Mouse (Mus musculus) intestine, postnatal 0 days (tissue): Measurements from ENCODE around the gene Nfatc3. TPM values are rescaled to one million over a fixed set of nuclear protein-coding genes. Genes with fewer than 3 reads are reported as not detected.

Source experiments
- ATAC-seq: fragments of 200-750 bp; cut with Nextera tagmentation; 2 replicates; pipeline ENCODE4 v1.8.0; 2017; ENCODE audit warnings: mild to moderate bottlenecking, moderate TSS enrichment, moderate library complexity
- H3K27ac ChIP-seq: fragments of 300-500 bp; sonication (generic); 2 replicates; pipeline ENCODE4 v1.5.1; 2014; ENCODE audit warnings: mild to moderate bottlenecking, low read depth, low read length, moderate library complexity
- H3K27me3 ChIP-seq: fragments of 300-500 bp; sonication (generic); replicated peaks from 2 replicates; pipeline ENCODE4 v1.6.1; 2014; ENCODE audit warnings: low read length, mixed read lengths; ENCODE audit not compliant: control insufficient read depth, insufficient read depth
- H3K36me3 ChIP-seq: fragments of 300-500 bp; sonication (generic); 2 replicates; pipeline ENCODE4 v1.6.1; 2014; ENCODE audit warnings: mild to moderate bottlenecking, moderate library complexity; ENCODE audit not compliant: control insufficient read depth, insufficient read depth
- H3K4me1 ChIP-seq: fragments of 300-500 bp; sonication (generic); replicated peaks from 2 replicates; pipeline ENCODE4 v1.6.1; 2014; ENCODE audit warnings: antibody characterized with exemption, low read length, mixed read lengths; ENCODE audit not compliant: control insufficient read depth, insufficient read depth
- H3K4me2 ChIP-seq: fragments of 300-500 bp; sonication (generic); replicated peaks from 2 replicates; pipeline ENCODE4 v1.6.1; 2014; ENCODE audit warnings: low read depth, mild to moderate bottlenecking, moderate library complexity
- H3K4me3 ChIP-seq: fragments of 300-500 bp; sonication (generic); 2 replicates; pipeline ENCODE4 v1.5.1; 2014; ENCODE audit warnings: low read depth, low read length
- H3K9ac ChIP-seq: fragments of 300-500 bp; sonication (generic); 2 replicates; pipeline ENCODE4 v1.6.1; 2014; ENCODE audit warnings: mild to moderate bottlenecking, low read depth, low read length
- H3K9me3 ChIP-seq: fragments of 300-500 bp; sonication (generic); 2 replicates; pipeline ENCODE4 v1.6.1; 2016; ENCODE audit warnings: mixed run types; ENCODE audit not compliant: control insufficient read depth
- CTCF ChIP-seq: sonication (generic); IDR thresholded peaks from 2 replicates; pipeline ENCODE4 v1.5.1; 2016; ENCODE audit warnings: low read depth, mild to moderate bottlenecking, control low read depth, antibody characterized with exemption, moderate library complexity
- WGBS: fragments of 180-500 bp; shearing (Covaris S2); extraction: QIAGEN DNeasy Blood & Tissue Kit; methylation state at CpG from one replicate; pipeline ENCODE4 v1.1.7; 2014; 5-methylcytosine and 5-hydroxymethylcytosine counted together
- polyA plus RNA-seq: library from polyadenylated mRNA; unstranded; fragments of >200 nt; fragmentation: Nextera tagmentation; extraction: Ambion mirVana; gene quantifications from 2 replicates; pipeline ENCODE4 v1.2.1, GENCODE M21; 2015

The Nfatc3 gene
- polyA plus RNA-seq, 1 experiment from 2014 or later = 3.1 TPM

GRCm38 (mm10) chr8:106108729-106109128 is 50.1 kb downstream of the Nfatc3 start:
- Histone ChIP-seq H3K36me3 (peaks cover 35% of the 10 kb centered on the region), H3K4me1 (no peaks in the 10 kb centered on the region), H3K9ac (no peak overlapping the region), H3K4me2 (no peak overlapping the region), H3K9me3 (no peaks in the 10 kb centered on the region), H3K27ac (no peak overlapping the region), H3K27me3 (no peaks in the 10 kb centered on the region), H3K4me3 (no peak overlapping the region)
- no peak for TF ChIP-seq CTCF
- ATAC-seq = no peak
- WGBS = 93% methylated on average over 3 of the region's 3 CpGs

GRCm38 (mm10) chr8:106112041-106112440 is 53.4 kb downstream of the Nfatc3 start:
- Histone ChIP-seq H3K4me1 (no peaks in the 10 kb centered on the region), H3K27me3 (no peaks in the 10 kb centered on the region), H3K4me2 (no peak overlapping the region), H3K36me3 (peaks cover 42% of the 10 kb centered on the region), H3K9me3 (no peaks in the 10 kb centered on the region), H3K9ac (no peak overlapping the region), H3K4me3 (no peak overlapping the region), H3K27ac (no peak overlapping the region)
- ATAC-seq = no peak
- WGBS = 74% methylated on average over 2 of the region's 2 CpGs
- TF ChIP-seq CTCF = no peak

DNA sequence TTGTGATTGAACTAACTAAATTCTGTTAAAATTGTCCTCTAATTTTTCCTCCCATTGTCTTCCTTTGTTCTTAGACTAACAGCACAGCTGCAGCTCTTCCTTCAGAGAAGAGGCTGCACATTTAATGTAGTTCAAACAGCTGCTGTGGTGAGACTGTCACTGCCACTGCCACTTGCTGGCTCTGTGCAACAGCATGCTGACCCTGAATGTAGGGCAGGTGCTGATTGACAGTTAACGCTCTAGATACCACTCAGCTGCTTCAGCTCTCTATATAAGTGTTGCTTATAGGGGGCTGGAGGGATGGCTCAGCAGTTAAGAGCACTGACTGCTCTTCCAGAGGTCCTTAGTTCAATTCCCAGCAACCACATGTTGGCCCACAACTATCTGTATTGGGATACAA is 53.9 kb downstream of the Nfatc3 start:
- 78% methylated on average over 1 of the region's 1 CpGs for WGBS
- Histone ChIP-seq H3K4me1 (no peaks in the 10 kb centered on the region), H3K4me2 (no peak overlapping the region), H3K36me3 (peaks cover 42% of the 10 kb centered on the region), H3K27me3 (no peaks in the 10 kb centered on the region), H3K27ac (no peak overlapping the region), H3K9me3 (no peaks in the 10 kb centered on the region), H3K4me3 (no peak overlapping the region), H3K9ac (no peak overlapping the region)
- ATAC-seq = no peak
- TF ChIP-seq CTCF = peak; percentile 11; the same call in 1 of the 2 replicates

DNA sequence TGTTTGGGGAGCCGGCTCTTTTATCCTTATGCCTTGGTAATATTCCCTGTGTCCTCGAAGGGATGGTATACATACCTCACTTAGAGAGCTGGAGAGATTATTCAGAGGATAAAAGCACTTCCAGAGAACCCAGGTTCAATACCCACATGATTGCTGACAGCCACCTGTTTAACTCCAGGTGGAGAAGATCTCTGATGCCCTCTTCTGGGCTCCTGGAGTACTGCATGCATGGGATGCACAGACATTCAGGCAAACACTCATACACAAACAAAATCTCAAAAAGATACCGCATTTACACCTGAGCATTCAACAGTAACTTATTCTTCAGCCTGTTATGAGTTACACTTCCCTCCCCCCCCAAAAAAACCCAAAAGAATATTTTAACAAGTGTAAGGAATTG is 57.3 kb downstream of the Nfatc3 start:
- Histone ChIP-seq H3K27ac (no peak overlapping the region), H3K4me3 (no peak overlapping the region), H3K9me3 (no peaks in the 10 kb centered on the region), H3K36me3 (peaks cover 34% of the 10 kb centered on the region), H3K27me3 (no peaks in the 10 kb centered on the region), H3K4me2 (no peak overlapping the region), H3K9ac (no peak overlapping the region), H3K4me1 (no peaks in the 10 kb centered on the region)
- WGBS = 96% methylated on average over 3 of the region's 3 CpGs
- no peak for ATAC-seq
- peak; percentile 75 for TF ChIP-seq CTCF

DNA sequence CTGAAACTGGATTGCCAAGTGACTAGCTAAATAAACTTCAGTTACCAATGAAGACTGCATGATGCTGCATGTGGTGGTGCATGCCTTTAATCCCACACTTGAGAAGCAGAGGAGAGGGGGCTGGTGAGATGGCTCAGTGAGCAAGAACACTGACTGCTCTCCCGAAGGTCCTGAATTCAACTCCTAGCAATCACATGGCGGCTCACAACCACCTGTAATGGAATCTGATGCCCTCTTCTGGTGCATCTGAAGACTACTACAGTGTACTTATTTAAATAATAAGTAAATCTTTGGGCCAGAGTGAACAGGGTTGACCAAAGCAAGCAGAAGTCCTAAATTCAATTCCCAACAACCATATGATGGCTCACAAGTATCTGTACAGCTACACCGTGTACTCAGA is 64.8 kb downstream of the Nfatc3 start:
- no peak for ATAC-seq
- no peak overlapping the region for H3K4me2 ChIP-seq
- no peaks in the 10 kb centered on the region for H3K27me3 ChIP-seq
- 80% methylated on average over 3 of the region's 3 CpGs for WGBS
- H3K36me3 ChIP-seq = peaks cover 42% of the 10 kb centered on the region
- TF ChIP-seq CTCF = peak; percentile 27
- H3K27ac ChIP-seq = no peak overlapping the region
- H3K9ac ChIP-seq = no peak overlapping the region
- no peak overlapping the region for H3K4me3 ChIP-seq
- H3K4me1 ChIP-seq = no peaks in the 10 kb centered on the region
- H3K9me3 ChIP-seq = no peaks in the 10 kb centered on the region

DNA sequence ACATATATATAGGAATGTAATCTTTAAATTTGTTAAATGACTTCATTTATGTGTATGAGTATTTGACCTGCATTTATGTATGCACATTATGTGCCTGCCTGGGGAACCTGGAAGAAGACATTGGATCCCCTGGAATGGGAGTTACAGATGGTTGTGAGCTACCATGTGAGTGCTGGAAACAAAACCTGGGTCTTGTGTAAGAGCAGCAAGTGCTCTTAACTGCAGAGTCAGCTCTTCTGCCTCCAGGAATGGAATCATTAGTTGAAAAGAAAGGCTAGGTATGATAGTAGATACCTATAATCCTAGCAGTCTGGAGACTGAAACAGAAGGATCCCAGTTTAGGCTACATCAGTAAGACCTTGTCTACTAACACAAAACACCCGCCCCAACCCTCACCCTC is 67.4 kb downstream of the Nfatc3 start:
- ATAC-seq = no peak
- 92% methylated on average over 1 of the region's 1 CpGs for WGBS
- no peak overlapping the region for H3K4me2 ChIP-seq
- H3K9ac ChIP-seq = no peak overlapping the region
- no peak for TF ChIP-seq CTCF
- H3K4me1 ChIP-seq = no peaks in the 10 kb centered on the region
- no peak overlapping the region for H3K4me3 ChIP-seq
- H3K27ac ChIP-seq = no peak overlapping the region
- H3K27me3 ChIP-seq = no peaks in the 10 kb centered on the region
- no peaks in the 10 kb centered on the region for H3K9me3 ChIP-seq
- H3K36me3 ChIP-seq = peaks cover 49% of the 10 kb centered on the region

- H3K27me3 ChIP-seq = no peaks in the 10 kb centered on the region
- no peak overlapping the region for H3K4me3 ChIP-seq
- H3K27ac ChIP-seq = no peak overlapping the region
- no peak overlapping the region for H3K4me2 ChIP-seq
- whole genome bisulfite sequencing = 70% methylated on average over 3 of the region's 3 CpGs
- peak; percentile 28; the same call in 1 of the 2 replicates for TF ChIP-seq CTCF
- H3K9ac ChIP-seq = no peak overlapping the region
- H3K9me3 ChIP-seq = no peaks in the 10 kb centered on the region
- H3K36me3 ChIP-seq = peaks cover 58% of the 10 kb centered on the region
- no peaks in the 10 kb centered on the region for H3K4me1 ChIP-seq
- ATAC-seq = no peak
Measured at GRCm38 (mm10) chr8:106127054-106127453, 68.4 kb downstream of the Nfatc3 start.
